Mouse (Mus musculus) heart, postnatal 0 days (tissue): ENCODE data around the gene Tpst1. TPM values are rescaled to one million over a fixed set of nuclear protein-coding genes. Genes with fewer than 3 reads are reported as not detected.
A peak's percentile ranks its signal among the peaks of the same experiment; 100 is the strongest.

ENCODE experiments used
- ATAC-seq: fragments of 200-750 bp; cut with Nextera tagmentation; 2 replicates; pipeline ENCODE4 v1.8.0; 2017; ENCODE audit warnings: low read depth, moderate number of reproducible peaks, moderate library complexity; ENCODE audit not compliant: insufficient read depth
- DNase-seq: peaks from one replicate; pipeline ENCODE4 v3.0.0-alpha.2; 2016; ENCODE audit warnings: low spot score
- H3K27ac ChIP-seq: fragments of 300-500 bp; sonication (generic); 2 replicates; pipeline ENCODE4 v1.5.1; 2014; ENCODE audit warnings: low read depth, mild to moderate bottlenecking
- H3K27me3 ChIP-seq: fragments of 300-500 bp; sonication (generic); 2 replicates; pipeline ENCODE4 v1.6.1; 2014; ENCODE audit warnings: low read length, mixed read lengths; ENCODE audit not compliant: control insufficient read depth, insufficient read depth
- H3K36me3 ChIP-seq: fragments of 300-500 bp; sonication (generic); replicated peaks from 2 replicates; pipeline ENCODE4 v1.6.1; 2014; ENCODE audit warnings: low read length, mixed read lengths; ENCODE audit not compliant: control insufficient read depth, insufficient read depth
- H3K4me1 ChIP-seq: fragments of 300-500 bp; sonication (generic); 2 replicates; pipeline ENCODE4 v1.6.1; 2014; ENCODE audit warnings: antibody characterized with exemption; ENCODE audit not compliant: control insufficient read depth, insufficient read depth
- H3K4me2 ChIP-seq: fragments of 300-500 bp; sonication (generic); 2 replicates; pipeline ENCODE4 v1.6.1; 2014; ENCODE audit warnings: low read depth, mild to moderate bottlenecking, low read length, moderate library complexity
- H3K4me3 ChIP-seq: fragments of 300-500 bp; sonication (generic); 2 replicates; pipeline ENCODE4 v1.5.1; 2014; ENCODE audit warnings: low read depth, low read length
- H3K9ac ChIP-seq: fragments of 300-500 bp; sonication (generic); replicated peaks from 2 replicates; pipeline ENCODE4 v1.6.1; 2014; ENCODE audit warnings: low read depth, low read length, mixed read lengths
- H3K9me3 ChIP-seq: fragments of 300-500 bp; sonication (generic); replicated peaks from 2 replicates; pipeline ENCODE4 v1.6.1; 2016; ENCODE audit warnings: low read length; ENCODE audit not compliant: control insufficient read depth
- CTCF ChIP-seq: IDR thresholded peaks from 2 replicates; pipeline ENCODE4 v1.5.1; 2016; ENCODE audit warnings: antibody characterized with exemption, control low read depth, low read depth
- EP300 ChIP-seq: IDR thresholded peaks from 2 replicates; pipeline ENCODE4 v1.6.1; 2016; ENCODE audit warnings: antibody characterized with exemption, low read depth
- WGBS: fragments of 180-500 bp; shearing (Covaris S2); extraction: QIAGEN DNeasy Blood & Tissue Kit; methylation state at CpG from one replicate; pipeline ENCODE4 v1.1.7; 2014; 5-methylcytosine and 5-hydroxymethylcytosine counted together
- polyA plus RNA-seq: library from polyadenylated mRNA; unstranded; fragments of >200 nt; fragmentation: Nextera tagmentation; extraction: Ambion mirVana; gene quantifications from 2 replicates; pipeline ENCODE4 v1.2.1, GENCODE M21; 2015
- total RNA-seq: library from RNA; depleted of rRNA; stranded (reverse); fragments of >200 nt; gene quantifications from 2 replicates; pipeline ENCODE4 v1.2.3, GENCODE M21; 2014; ENCODE audit warnings: low replicate concordance

Tpst1 gene
- total and polyA plus RNA-seq, 2 experiments from 2014 or later: 20.7 to 23.7 TPM

GRCm38 (mm10) chr5:130144334-130145312 is 71.5 kb downstream of the Tpst1 start, which contains the start of gene Kctd7:
TSS of gene Kctd7 (plus strand) at chr5:130144861.
- Histone ChIP-seq H3K4me2 (peak within 1 kb of the TSS; percentile 86), H3K4me1 (no peaks in the 10 kb centered on the region; the same call in 1 of the 2 replicates), H3K27me3 (no peaks in the 10 kb centered on the region; the same call in 1 of the 2 replicates), H3K27ac (peak within 1 kb of the TSS; percentile 64), H3K9ac (peak within 1 kb of the TSS; percentile 45), H3K9me3 (no peaks in the 10 kb centered on the region), H3K4me3 (peak within 1 kb of the TSS; percentile 55), H3K36me3 (peaks cover 13% of the 10 kb centered on the region)
- ATAC-seq: peak; percentile 95
- peak; percentile 93 for DNase-seq
- TF ChIP-seq EP300: no peak
- TF ChIP-seq CTCF: no peak; the same call in none of the 2 replicates
- under 1% methylated on average over 66 of the region's 66 CpGs for WGBS

- Histone ChIP-seq H3K9ac (no peak overlapping the region), H3K27me3 (no peaks in the 10 kb centered on the region; the same call in 1 of the 2 replicates), H3K4me3 (0 out of 2 replicates have a peak overlapping the region, but pooled peaks have one; percentile 55), H3K27ac (no peak overlapping the region), H3K36me3 (peaks cover 18% of the 10 kb centered on the region), H3K4me2 (peak overlapping the region; percentile 86; the same call in 1 of the 2 replicates), H3K4me1 (no peaks in the 10 kb centered on the region; the same call in 1 of the 2 replicates), H3K9me3 (no peaks in the 10 kb centered on the region)
- ATAC-seq (no peak), DNase-seq (no peak)
- WGBS: 72% methylated on average over 8 of the region's 8 CpGs
- no peak for TF ChIP-seq EP300
- TF ChIP-seq CTCF: no peak
These were observed 72.8 kb downstream of the Tpst1 start for GRCm38 (mm10) chr5:130145961-130146360.

GRCm38 (mm10) chr5:130149726-130150310 is 76.7 kb downstream of the Tpst1 start:
- TF ChIP-seq EP300 (no peak), CTCF (no peak)
- H3K4me1 ChIP-seq: no peaks in the 10 kb centered on the region; the same call in 1 of the 2 replicates
- no peak overlapping the region for H3K4me2 ChIP-seq
- H3K27me3 ChIP-seq: no peaks in the 10 kb centered on the region
- no peaks in the 10 kb centered on the region for H3K9me3 ChIP-seq
- WGBS: 72% methylated on average over 7 of the region's 7 CpGs
- H3K36me3 ChIP-seq: peaks cover 42% of the 10 kb centered on the region
- no peak overlapping the region for H3K4me3 ChIP-seq
- no peak for DNase-seq
- no peak overlapping the region for H3K9ac ChIP-seq
- H3K27ac ChIP-seq: no peak overlapping the region
- ATAC-seq: no peak

GRCm38 (mm10) chr5:130154286-130154685 is 81.2 kb downstream of the Tpst1 start:
- WGBS: 79% methylated on average over 2 of the region's 2 CpGs
- peaks cover 33% of the 10 kb centered on the region for H3K36me3 ChIP-seq
- DNase-seq: no peak
- no peak for ATAC-seq
- no peak overlapping the region for H3K27ac ChIP-seq
- no peaks in the 10 kb centered on the region for H3K9me3 ChIP-seq
- no peaks in the 10 kb centered on the region for H3K27me3 ChIP-seq
- no peak overlapping the region for H3K9ac ChIP-seq
- H3K4me2 ChIP-seq: no peak overlapping the region
- no peaks in the 10 kb centered on the region for H3K4me1 ChIP-seq
- TF ChIP-seq CTCF: no peak
- no peak for TF ChIP-seq EP300
- no peak overlapping the region for H3K4me3 ChIP-seq

- Histone ChIP-seq H3K27ac (no peak overlapping the region), H3K9ac (no peak overlapping the region), H3K4me3 (no peak overlapping the region), H3K4me2 (no peak overlapping the region), H3K9me3 (no peaks in the 10 kb centered on the region), H3K36me3 (0 out of 2 replicates have a peak, but pooled peaks cover 5% of the 10 kb centered on the region), H3K4me1 (no peaks in the 10 kb centered on the region), H3K27me3 (no peaks in the 10 kb centered on the region)
- DNase-seq (no peak), ATAC-seq (no peak)
- WGBS: 80% methylated on average over 4 of the region's 4 CpGs
- no peak for TF ChIP-seq EP300
- TF ChIP-seq CTCF: no peak
These were observed 85.4 kb downstream of the Tpst1 start for GRCm38 (mm10) chr5:130158545-130158944.
